Mouse (Mus musculus): ENCODE measurements around the gene Gtf2ird1. TPM values are rescaled to one million over a fixed set of nuclear protein-coding genes. Genes with fewer than 3 reads are reported as not detected.

Gene Gtf2ird1
- polyA plus RNA-seq, 1 experiment: 62.0 TPM

DNA sequence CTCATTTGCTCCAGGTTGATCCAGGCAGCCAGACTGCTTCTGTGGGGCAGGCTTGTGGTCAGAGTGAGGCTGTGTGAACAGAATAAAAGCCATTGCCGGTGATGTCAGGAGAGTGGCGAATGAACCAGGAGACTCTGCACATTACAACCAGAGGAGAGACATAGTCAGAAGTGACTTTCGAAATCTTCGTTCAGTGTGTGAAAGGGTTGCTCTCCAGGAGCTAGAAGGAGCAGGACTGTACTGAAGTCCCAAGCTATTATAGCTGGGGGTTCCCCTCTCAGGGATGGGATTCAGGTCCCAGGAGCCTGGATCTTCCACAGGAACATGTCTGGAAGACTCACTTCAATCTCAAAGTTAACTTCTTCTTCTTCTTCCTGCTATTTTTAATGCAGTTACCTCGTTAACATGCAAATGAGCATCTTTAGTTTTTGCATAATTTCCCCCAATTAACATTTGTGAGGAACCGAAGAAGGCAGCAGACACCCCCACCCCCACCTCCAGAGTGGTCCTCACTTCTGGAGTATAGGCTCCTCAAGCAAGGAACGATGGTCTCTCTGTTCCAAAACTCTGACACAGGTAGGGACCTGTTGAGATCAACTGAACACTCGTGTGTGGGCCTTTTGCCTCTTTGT is 14.1 kb upstream of the Gtf2ird1 start:
- H3K79me2 ChIP-seq (ENCODE audit: control insufficient read depth, insufficient read depth): no peaks in the 10 kb centered on the region
- no peaks in the 10 kb centered on the region for H3K36me3 ChIP-seq (ENCODE audit: control insufficient read depth, insufficient read depth)
- H3K4me3 ChIP-seq: no peak overlapping the region
- TF ChIP-seq MAX (IDR thresholded peaks at IDR 0.05; ENCODE audit: low read depth): no peak
- no peak for TF ChIP-seq E2F4 (IDR thresholded peaks at IDR 0.05; ENCODE audit: insufficient read depth)
- no peak for TF ChIP-seq POLR2AphosphoS2 (IDR thresholded peaks at IDR 0.05; ENCODE audit: insufficient read length, low read depth)
- no peak for TF ChIP-seq REST (IDR thresholded peaks at IDR 0.05; ENCODE audit: insufficient read depth, insufficient read length)
- H3ac ChIP-seq (ENCODE audit: control insufficient read depth, insufficient read length): no peak overlapping the region
- no peak overlapping the region for H3K4me2 ChIP-seq (ENCODE audit: low read depth)
- H3K27me3 ChIP-seq (ENCODE audit: control insufficient read depth, insufficient read depth, insufficient read length): no peaks in the 10 kb centered on the region

DNA sequence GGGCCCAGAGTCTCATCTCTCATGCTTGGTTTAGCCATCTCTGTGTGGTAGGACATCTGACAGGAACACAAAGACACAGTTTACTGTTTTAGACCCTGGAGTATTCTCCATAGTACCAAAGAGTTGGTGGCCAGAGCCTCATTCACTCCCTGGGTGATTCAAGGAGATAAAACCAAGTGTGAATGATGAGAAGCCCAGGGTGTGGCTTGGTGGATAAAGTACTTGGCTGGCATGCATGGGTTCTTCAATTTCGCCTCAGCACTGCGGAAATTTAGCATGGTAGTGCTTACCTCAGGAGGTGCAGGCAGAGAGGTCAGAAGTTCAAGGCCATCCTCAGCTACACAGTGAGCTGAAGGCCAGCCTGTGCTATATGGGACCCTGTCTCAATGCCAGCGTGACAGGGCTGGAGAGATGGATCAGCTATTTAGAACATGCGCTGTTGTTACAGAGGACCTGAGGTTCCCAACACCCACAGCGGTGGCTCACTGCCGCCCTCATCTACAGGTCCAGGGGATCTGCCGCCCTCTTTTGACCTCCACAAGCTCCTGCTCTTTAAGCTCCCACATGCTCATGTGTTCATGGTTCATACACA is 13.1 kb upstream of the Gtf2ird1 start:
- Histone ChIP-seq H3K79me2 (ENCODE audit: control insufficient read depth, insufficient read depth) (no peaks in the 10 kb centered on the region), H3K4me3 (no peak overlapping the region), H3ac (ENCODE audit: control insufficient read depth, insufficient read length) (no peak overlapping the region), H3K4me2 (ENCODE audit: low read depth) (no peak overlapping the region), H3K36me3 (ENCODE audit: control insufficient read depth, insufficient read depth) (no peaks in the 10 kb centered on the region), H3K27me3 (ENCODE audit: control insufficient read depth, insufficient read depth, insufficient read length) (no peaks in the 10 kb centered on the region)
- TF ChIP-seq CEBPB (IDR thresholded peaks at IDR 0.05; ENCODE audit: insufficient read depth, poor library complexity, severe bottlenecking): no peak
- no peak for TF ChIP-seq TCF12 (IDR thresholded peaks at IDR 0.05; ENCODE audit: insufficient read depth, poor library complexity, severe bottlenecking)
- TF ChIP-seq MYOG (IDR thresholded peaks at IDR 0.05; ENCODE audit: control insufficient read depth in 1 of 3, insufficient read depth in 1 of 3, insufficient read length in 2 of 3, low read depth in 2 of 3): no peak
- no peak for TF ChIP-seq MAX (IDR thresholded peaks at IDR 0.05; ENCODE audit: low read depth)
- no peak for TF ChIP-seq USF1 (IDR thresholded peaks at IDR 0.05; ENCODE audit: low read depth)
- TF ChIP-seq REST (IDR thresholded peaks at IDR 0.05; ENCODE audit: insufficient read depth, insufficient read length): no peak
- TF ChIP-seq TCF3 (IDR thresholded peaks at IDR 0.05; ENCODE audit: insufficient read length, low read depth): no peak
- no peak for TF ChIP-seq POLR2A (IDR thresholded peaks at IDR 0.05; ENCODE audit: insufficient read length, low read depth)
- TF ChIP-seq E2F4 (IDR thresholded peaks at IDR 0.05; ENCODE audit: insufficient read depth): no peak
- no peak for TF ChIP-seq POLR2AphosphoS2 (IDR thresholded peaks at IDR 0.05; ENCODE audit: insufficient read length, low read depth)

DNA sequence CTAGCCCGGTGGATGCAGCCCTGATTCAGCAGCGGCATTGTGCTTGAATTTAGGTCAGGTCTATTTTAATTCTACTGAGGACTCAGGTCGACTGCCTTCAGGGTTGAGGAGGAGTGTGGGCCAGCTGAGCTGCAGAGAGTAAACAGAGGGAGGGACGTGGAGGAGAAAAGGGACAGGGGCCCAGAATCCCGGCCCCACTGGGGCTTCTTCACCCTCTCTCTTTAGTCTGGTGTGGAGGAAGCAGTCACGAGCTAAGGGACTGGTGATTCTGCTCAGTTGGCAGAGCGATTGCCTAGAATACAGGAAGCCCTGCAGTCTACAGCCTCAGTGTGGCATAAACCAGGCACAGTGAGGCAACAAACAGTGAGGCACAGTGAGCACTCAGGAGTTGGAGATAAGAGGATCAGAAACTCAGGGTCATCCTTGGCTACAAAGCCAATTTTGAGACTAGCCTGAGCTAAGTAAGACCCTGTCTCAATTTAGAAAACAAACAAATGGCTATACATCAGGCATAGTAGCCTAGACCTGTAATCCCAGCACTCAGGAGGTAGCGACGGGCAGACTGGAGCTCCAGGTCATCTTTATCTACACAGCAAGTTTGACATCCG is 11.7 kb upstream of the Gtf2ird1 start:
- Histone ChIP-seq H3K27me3 (ENCODE audit: control insufficient read depth, insufficient read depth, insufficient read length) (no peaks in the 10 kb centered on the region), H3ac (ENCODE audit: control insufficient read depth, insufficient read length) (no peak overlapping the region), H3K79me2 (ENCODE audit: control insufficient read depth, insufficient read depth) (no peaks in the 10 kb centered on the region), H3K4me2 (ENCODE audit: low read depth) (no peak overlapping the region), H3K4me3 (no peak overlapping the region), H3K36me3 (ENCODE audit: control insufficient read depth, insufficient read depth) (no peaks in the 10 kb centered on the region)
- TF ChIP-seq TCF12 (IDR thresholded peaks at IDR 0.05; ENCODE audit: insufficient read depth, poor library complexity, severe bottlenecking) (no peak), POLR2A (IDR thresholded peaks at IDR 0.05; ENCODE audit: insufficient read length, low read depth) (no peak), POLR2AphosphoS2 (IDR thresholded peaks at IDR 0.05; ENCODE audit: insufficient read length, low read depth) (no peak), REST (IDR thresholded peaks at IDR 0.05; ENCODE audit: insufficient read depth, insufficient read length) (no peak), CEBPB (IDR thresholded peaks at IDR 0.05; ENCODE audit: insufficient read depth, poor library complexity, severe bottlenecking) (no peak), MYOG (IDR thresholded peaks at IDR 0.05; ENCODE audit: control insufficient read depth in 1 of 3, insufficient read depth in 1 of 3, insufficient read length in 2 of 3, low read depth in 2 of 3) (no peak), MAX (IDR thresholded peaks at IDR 0.05; ENCODE audit: low read depth) (no peak), SRF (IDR thresholded peaks at IDR 0.05; ENCODE audit: control insufficient read depth, insufficient read length, low read depth) (no peak), USF1 (IDR thresholded peaks at IDR 0.05; ENCODE audit: low read depth) (no peak), E2F4 (IDR thresholded peaks at IDR 0.05; ENCODE audit: insufficient read depth) (no peak), TCF3 (IDR thresholded peaks at IDR 0.05; ENCODE audit: insufficient read length, low read depth) (no peak), MYOD1 (IDR thresholded peaks at IDR 0.05; ENCODE audit: control insufficient read depth in 1 of 3, insufficient read length in 2 of 3, low read depth in 2 of 3) (no peak)

- TF ChIP-seq MYOD1 (IDR thresholded peaks at IDR 0.05; ENCODE audit: control insufficient read depth in 1 of 3, insufficient read length in 2 of 3, low read depth in 2 of 3) (no peak), CEBPB (IDR thresholded peaks at IDR 0.05; ENCODE audit: insufficient read depth, poor library complexity, severe bottlenecking) (no peak)
- H3K79me2 ChIP-seq (ENCODE audit: control insufficient read depth, insufficient read depth): no peaks in the 10 kb centered on the region
- no peak overlapping the region for H3ac ChIP-seq (ENCODE audit: control insufficient read depth, insufficient read length)
- no peaks in the 10 kb centered on the region for H3K27me3 ChIP-seq (ENCODE audit: control insufficient read depth, insufficient read depth, insufficient read length)
- H3K4me3 ChIP-seq: no peak overlapping the region
- no peaks in the 10 kb centered on the region for H3K36me3 ChIP-seq (ENCODE audit: control insufficient read depth, insufficient read depth)
- H3K4me2 ChIP-seq (ENCODE audit: low read depth): no peak overlapping the region
Measured at GRCm38 (mm10) chr5:134467030-134467549, 10.6 kb upstream of the Gtf2ird1 start.

Measured in myocyte (in vitro differentiated cells).